Mouse (Mus musculus): ENCODE measurements at regions not wholly inside any gene's neighbourhood (a gene's known extent, or its start where the extent isn't known, plus 50 kb on each side); places are given as distances from the start of the nearest gene placed in this dataset.

DNA sequence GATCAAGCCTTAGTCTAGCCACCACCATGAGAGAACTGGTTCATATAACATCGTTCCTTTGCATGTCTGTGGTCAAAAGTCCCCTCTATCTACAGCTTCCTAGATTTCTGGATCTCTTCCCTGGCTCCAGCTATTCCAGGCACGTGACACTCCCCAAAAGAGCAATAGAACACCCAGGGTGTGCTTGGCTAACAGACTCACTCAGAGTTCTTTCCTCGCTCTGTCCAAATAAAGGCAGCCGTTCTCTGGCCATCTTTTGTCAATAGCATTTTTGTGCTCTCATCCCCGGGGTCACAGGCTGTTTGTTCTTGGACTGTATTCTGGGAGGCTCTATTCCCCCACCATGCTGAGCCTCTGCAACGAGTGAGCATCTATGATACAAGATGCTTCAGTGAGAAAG lies 87.3 kb upstream of the Nckap5 start:
- DNase-seq (ENCODE audit: inconsistent ontology term): no peak

DNA sequence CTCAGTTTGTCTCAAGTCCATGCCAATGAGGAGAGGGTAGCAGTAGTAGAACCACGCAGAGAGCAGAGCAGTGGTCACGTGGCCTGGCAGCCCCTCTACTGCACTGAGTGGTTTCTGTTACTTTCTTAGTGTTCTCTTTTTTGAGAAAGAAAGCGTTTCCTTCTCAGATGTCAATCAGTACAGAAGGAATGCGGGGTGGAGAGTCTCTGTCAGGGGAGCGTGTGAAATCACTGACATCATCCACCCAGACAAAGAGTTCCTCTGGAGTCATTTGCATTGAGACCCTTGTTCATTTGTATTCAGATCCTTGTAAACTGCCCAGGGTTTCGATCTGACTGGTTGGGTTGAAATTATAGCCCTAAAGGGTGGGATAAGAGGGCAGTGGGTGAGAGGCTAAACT lies 85.8 kb upstream of the Nckap5 start:
- DNase-seq (ENCODE audit: inconsistent ontology term): no peak

DNA sequence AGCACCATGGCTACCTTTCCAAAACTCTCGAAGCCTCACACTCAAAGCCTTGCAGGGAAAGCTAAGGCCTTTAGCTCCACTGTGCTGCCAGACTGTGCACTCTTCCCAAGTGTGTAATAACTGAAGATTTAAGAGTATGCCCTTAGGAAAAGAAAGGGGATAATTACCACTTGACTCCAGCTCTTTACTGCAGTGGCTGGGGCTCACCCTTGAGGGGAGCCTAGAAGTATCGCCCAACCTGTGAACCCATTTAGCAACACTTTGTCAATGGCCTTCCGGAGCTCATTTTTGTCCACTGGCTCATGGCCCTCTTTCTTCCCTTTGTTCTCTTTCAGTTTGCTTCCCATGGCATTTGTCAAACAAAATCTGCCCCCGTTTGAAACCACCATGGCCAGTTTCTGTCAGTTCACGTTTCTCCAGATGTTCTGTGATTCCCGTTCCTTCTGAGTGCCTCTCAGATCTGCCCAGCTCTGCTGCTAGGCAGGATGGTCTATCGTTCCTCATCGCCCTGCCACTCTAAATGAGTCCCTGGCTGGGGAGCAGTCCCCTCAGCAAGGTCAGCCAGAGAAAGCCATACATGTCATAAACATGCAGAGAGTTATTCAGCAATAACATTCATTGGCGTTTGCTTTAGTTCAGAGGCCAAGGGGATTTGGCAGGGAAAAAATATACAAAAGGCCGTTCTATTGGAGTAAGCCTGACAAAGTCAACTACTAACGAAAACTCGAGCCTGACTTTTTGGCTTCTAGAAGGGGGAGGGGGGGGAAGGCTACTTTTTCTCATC lies 80.9 kb upstream of the Nckap5 start:
- no peak for DNase-seq (ENCODE audit: inconsistent ontology term)

DNA sequence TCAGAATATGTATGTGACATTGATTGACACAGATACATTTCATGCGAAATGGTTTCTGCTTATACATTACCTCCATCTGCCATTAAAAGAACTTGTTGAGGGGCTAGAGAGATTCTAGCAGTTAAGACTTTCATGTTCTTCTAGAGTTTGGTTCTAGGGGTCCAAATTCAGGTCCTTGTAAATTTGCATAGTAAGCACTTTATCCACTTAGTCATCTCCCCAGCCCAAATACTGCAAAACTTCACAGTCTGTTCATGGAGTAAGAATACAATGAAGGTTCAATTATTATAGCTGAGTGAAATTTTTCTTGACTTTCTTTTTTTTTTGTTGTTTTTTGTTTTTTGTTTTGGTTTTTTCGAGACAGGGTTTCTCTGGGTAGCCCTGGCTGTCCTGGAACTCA lies 76.8 kb upstream of the Nckap5 start:
- no peak for DNase-seq (ENCODE audit: inconsistent ontology term)

DNA sequence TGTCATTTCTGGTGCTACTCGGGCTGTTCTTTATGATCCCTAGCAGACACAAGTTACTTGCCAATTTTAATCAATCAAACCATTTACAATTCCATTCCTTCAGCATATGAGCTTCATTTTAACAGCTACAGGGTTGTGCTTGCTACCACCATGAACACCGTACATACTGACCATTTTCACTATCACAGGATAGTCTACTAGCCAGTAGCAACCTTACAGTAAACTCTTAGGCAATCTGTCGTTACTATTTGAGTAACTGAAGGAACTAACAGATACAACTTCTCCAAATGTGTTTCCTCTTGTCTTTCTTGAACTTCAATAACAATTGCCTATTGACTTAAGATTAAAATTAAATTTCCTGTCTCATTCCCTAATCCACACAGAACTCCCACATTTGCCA lies 67.9 kb upstream of the Nckap5 start:
- no peak for DNase-seq (ENCODE audit: inconsistent ontology term)

DNA sequence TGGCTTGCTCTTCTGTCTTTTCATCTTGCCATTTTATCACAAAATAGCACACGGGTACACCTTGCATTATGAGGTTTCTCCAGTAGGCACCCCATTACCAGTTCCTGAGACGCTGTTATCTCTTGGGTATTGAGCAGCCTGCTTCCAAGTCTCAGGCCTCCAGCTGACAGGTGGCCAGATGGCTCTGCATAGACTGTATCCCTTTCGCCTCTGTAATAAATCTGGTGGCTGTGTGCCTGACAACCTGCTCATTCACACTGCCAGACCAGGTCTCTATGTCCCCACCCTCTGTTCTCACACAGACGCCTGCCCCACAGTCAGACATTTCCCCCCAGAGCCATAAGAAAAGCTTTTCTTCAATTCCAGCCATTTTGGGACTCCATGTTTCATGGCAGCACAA lies 66.3 kb upstream of the Nckap5 start:
- DNase-seq (ENCODE audit: inconsistent ontology term): no peak

DNA sequence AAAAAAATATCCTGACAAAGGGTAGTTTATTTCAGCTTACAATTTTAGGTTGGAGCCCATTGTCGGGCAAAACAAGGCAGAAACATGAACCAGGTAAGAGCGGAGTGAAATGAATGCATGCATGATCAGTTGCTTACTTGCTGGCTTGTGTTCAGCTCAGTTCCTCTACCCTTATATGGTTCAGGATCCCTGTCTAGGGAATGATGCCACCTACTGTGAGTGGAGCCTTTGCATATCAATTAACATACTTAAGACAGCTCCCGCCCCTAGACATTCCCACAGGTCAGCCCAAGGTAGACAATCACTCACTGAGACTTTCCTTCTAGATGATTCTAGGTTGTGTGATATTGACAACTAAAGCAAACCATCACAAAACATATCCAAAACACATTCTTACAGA lies 50.2 kb upstream of the Nckap5 start:
- DNase-seq (ENCODE audit: inconsistent ontology term): no peak

Data from Muller cell, postnatal 12 days (primary cell).